Mouse (Mus musculus) cerebellum, adult 2 months (tissue): ENCODE data around the gene Fam205c.

ENCODE experiments used
- CTCF ChIP-seq: fragments of 200-500 bp; IDR thresholded peaks from 2 replicates; pipeline ENCODE4 v1.5.1; 2011; ENCODE audit warnings: low read depth, mild to moderate bottlenecking, control low read depth, low read length, moderate library complexity, borderline replicate concordance; ENCODE audit not compliant: insufficient read depth
- POLR2A ChIP-seq: fragments of 200-500 bp; IDR thresholded peaks from 2 replicates; pipeline ENCODE4 v1.6.1; 2011; ENCODE audit warnings: low read length, control low read depth, borderline replicate concordance; ENCODE audit not compliant: insufficient read depth

- TF ChIP-seq POLR2A (no peak), CTCF (no peak)
These were observed 3.6 kb upstream of the Fam205c start for GRCm38 (mm10) chr4:42877657-42878056.
